Mouse (Mus musculus): Measurements from ENCODE around the gene Ptrh2.

Gene Ptrh2

GRCm38 (mm10) chr11:86683395-86684125 is at the start of gene Ptrh2, which contains the start of gene Vmp1:
Ptrh2 (plus strand) TSS chr11:86683985.
Vmp1 (minus strand) TSS chr11:86683836.
- peak; percentile 99 for DNase-seq (ENCODE audit: low read depth, low spot score)

GRCm38 (mm10) chr11:86634396-86634795 is 49.4 kb upstream of the Ptrh2 start:
- DNase-seq (ENCODE audit: low read depth, low spot score) = no peak

GRCm38 (mm10) chr11:86637697-86638096 is 46.1 kb upstream of the Ptrh2 start:
- peak; percentile 34 for DNase-seq (ENCODE audit: low read depth, low spot score)

- DNase-seq (ENCODE audit: low read depth, low spot score) = no peak
These were observed 42.1 kb upstream of the Ptrh2 start for GRCm38 (mm10) chr11:86641714-86642113.

- DNase-seq (ENCODE audit: low read depth, low spot score) = no peak
These were observed 39.2 kb upstream of the Ptrh2 start for GRCm38 (mm10) chr11:86644553-86644952.

- DNase-seq (ENCODE audit: low read depth, low spot score) = peak; percentile 95
These were observed 37.5 kb upstream of the Ptrh2 start for GRCm38 (mm10) chr11:86646136-86646834.

- DNase-seq (ENCODE audit: low read depth, low spot score) = no peak
These were observed 36.8 kb upstream of the Ptrh2 start for GRCm38 (mm10) chr11:86646885-86647459.

GRCm38 (mm10) chr11:86647706-86648447 is 35.9 kb upstream of the Ptrh2 start:
- DNase-seq (ENCODE audit: low read depth, low spot score) = peak; percentile 18

- no peak for DNase-seq (ENCODE audit: low read depth, low spot score)
These were observed 34.2 kb upstream of the Ptrh2 start for GRCm38 (mm10) chr11:86649542-86649941.

GRCm38 (mm10) chr11:86650676-86651075 is 33.1 kb upstream of the Ptrh2 start:
- peak; percentile 56 for DNase-seq (ENCODE audit: low read depth, low spot score)

- DNase-seq (ENCODE audit: low read depth, low spot score) = no peak
These were observed 31.2 kb upstream of the Ptrh2 start for GRCm38 (mm10) chr11:86652578-86652979.

- DNase-seq (ENCODE audit: low read depth, low spot score) = peak; percentile 67
These were observed 30.3 kb upstream of the Ptrh2 start for GRCm38 (mm10) chr11:86653446-86653845.

- no peak for DNase-seq (ENCODE audit: low read depth, low spot score)
These were observed 29.7 kb upstream of the Ptrh2 start for GRCm38 (mm10) chr11:86654096-86654495.

- peak; percentile 28 for DNase-seq (ENCODE audit: low read depth, low spot score)
These were observed 28.1 kb upstream of the Ptrh2 start for GRCm38 (mm10) chr11:86655671-86656070.

GRCm38 (mm10) chr11:86656849-86657567 is 26.8 kb upstream of the Ptrh2 start:
- DNase-seq (ENCODE audit: low read depth, low spot score) = no peak

GRCm38 (mm10) chr11:86657863-86658262 is 25.9 kb upstream of the Ptrh2 start:
- DNase-seq (ENCODE audit: low read depth, low spot score) = no peak

GRCm38 (mm10) chr11:86662986-86663895 is 20.5 kb upstream of the Ptrh2 start:
- no peak for DNase-seq (ENCODE audit: low read depth, low spot score)

GRCm38 (mm10) chr11:86663977-86664376 is 19.8 kb upstream of the Ptrh2 start:
- DNase-seq (ENCODE audit: low read depth, low spot score) = no peak

- no peak for DNase-seq (ENCODE audit: low read depth, low spot score)
These were observed 19.4 kb upstream of the Ptrh2 start for GRCm38 (mm10) chr11:86664406-86664805.

GRCm38 (mm10) chr11:86667553-86667952 is 16.2 kb upstream of the Ptrh2 start:
- no peak for DNase-seq (ENCODE audit: low read depth, low spot score)

All from R1 (cell line).